Mouse (Mus musculus) c-Kit-positive CD71-positive TER-119-negative erythroid progenitor cells, embryonic 14.5 days (primary cell): ENCODE measurements around the gene Lrp5.
A peak's percentile ranks its signal among the peaks of the same experiment; 100 is the strongest.

ENCODE experiments used
- DNase-seq: peaks from one replicate; pipeline ENCODE4 v3.0.0-alpha.2; 2013; ENCODE audit warnings: low read depth

Lrp5 gene

DNA sequence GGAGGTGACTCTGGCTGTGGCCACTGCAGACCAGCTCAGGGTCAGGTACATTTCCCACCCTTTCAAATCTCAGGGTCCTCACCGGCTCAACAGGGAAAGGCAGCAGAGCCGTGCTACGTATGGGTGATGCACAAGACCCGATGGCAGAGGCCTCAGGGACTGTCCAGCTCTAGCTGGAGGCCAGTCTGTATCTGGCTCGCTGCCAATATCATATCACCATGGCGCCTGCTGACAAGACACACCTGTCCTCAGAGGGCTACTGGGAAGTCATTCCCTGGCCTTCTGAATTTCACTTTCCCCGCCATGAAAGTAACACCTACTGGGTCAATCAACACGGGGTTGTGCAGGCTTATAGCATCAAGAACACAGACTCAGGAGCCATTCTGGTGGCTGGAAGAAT lies 74.6 kb downstream of the Lrp5 start:
- DNase-seq: no peak

- DNase-seq: no peak
Observed at GRCm38 (mm10) chr19:3610886-3611285, 75.5 kb downstream of the Lrp5 start.

- DNase-seq: no peak
Observed at GRCm38 (mm10) chr19:3609826-3610225, 76.5 kb downstream of the Lrp5 start.

DNA sequence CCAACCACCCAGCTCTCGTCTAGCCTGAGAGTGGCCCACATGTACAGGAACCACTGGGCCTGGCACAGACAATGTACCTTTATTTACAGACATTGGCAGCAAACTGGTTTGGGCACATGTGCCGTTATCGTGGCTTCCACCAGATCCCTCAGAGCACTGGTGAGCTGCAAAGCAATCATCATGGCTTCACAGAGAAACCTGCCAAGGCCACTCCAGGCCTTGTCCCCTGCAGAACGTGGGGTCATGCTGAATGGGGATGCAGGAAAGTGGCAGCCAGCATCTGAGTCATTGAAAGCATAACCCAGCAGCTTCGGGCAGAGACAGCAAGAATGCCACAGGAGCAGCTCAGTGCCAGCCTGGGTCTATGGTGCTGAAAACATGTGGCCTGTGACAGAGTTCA lies 92.0 kb downstream of the Lrp5 start:
- DNase-seq: no peak

- DNase-seq: no peak
Observed at GRCm38 (mm10) chr19:3593379-3594055, 92.8 kb downstream of the Lrp5 start.

DNA sequence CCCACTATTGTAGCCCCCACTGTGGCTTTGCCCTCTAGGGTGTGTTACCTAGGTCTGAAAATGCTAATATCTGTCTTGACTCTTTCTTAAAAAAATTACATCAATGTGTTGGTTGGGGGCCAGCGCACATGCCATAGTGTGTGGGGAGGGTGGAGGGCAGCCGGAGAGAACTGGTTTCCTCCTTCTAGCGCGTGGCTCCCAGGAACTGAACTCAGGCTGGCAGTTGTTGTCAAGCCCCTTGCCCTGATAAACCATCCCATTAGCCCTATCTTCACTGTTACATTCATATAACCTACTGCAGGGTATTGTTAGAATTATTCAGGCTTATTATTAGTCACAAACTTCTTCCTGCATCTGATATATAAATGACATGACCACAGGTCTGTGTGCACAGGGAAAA lies 96.4 kb downstream of the Lrp5 start:
- no peak for DNase-seq

DNA sequence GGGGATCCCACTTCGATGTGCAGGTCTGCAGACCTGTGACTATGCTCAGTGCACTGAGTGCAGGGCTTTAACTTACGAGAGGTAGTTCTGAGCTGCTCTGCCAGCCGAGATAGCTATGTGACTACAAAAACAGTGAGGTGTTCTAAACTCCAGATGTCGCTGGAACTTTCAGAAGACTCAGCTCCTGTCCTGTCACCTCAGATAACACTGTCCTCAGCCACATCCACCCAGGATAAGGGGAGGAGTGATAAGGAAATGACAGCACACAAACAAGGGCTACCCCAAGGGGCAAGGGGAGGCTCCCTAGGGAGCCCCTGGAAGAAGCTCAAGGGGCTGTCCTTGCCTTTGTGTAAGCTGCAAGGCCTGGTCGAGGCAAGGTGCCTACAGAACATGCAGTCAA lies 96.8 kb downstream of the Lrp5 start:
- DNase-seq: peak; percentile 66

DNA sequence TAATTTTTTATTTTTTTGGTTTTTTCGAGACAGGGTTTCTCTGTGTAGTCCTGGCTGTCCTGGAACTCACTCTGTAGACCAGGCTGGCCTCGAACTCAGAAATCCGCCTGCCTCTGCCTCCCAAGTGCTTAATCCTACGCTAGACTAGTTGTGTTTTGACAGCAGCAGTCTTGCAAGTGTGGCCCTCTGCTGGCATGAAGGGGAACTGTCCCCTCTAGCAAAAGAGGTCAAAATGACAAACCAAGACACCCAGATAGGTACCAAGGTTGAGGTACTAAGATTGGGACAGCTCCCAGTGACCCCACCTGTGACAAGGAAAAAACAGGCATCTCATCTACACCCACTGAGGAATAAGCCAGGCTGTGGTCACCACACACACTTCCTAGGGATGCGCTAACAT lies 98.6 kb downstream of the Lrp5 start:
- DNase-seq: peak; percentile 36

- DNase-seq: peak; percentile 46
Observed at GRCm38 (mm10) chr19:3586540-3586939, 99.8 kb downstream of the Lrp5 start.

DNA sequence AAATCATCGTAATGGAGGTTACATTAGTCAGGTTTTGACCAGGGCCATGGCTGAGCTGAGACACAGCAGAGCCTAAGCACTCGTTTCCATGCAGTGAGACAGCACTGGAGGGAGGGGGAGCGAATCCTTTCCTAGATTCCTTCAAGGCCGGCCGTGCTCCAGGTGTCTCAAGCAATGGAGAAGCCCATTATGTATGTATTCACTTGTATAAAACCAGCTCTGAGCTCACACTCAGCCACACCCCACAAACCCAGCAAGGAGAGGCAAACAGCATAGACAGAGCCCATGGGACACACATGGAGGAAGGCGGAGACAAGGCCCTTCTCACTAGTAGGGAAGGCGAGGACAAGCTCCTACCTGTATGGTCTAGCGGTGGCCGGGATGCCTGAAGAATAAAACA lies 100.3 kb downstream of the Lrp5 start:
- no peak for DNase-seq

DNA sequence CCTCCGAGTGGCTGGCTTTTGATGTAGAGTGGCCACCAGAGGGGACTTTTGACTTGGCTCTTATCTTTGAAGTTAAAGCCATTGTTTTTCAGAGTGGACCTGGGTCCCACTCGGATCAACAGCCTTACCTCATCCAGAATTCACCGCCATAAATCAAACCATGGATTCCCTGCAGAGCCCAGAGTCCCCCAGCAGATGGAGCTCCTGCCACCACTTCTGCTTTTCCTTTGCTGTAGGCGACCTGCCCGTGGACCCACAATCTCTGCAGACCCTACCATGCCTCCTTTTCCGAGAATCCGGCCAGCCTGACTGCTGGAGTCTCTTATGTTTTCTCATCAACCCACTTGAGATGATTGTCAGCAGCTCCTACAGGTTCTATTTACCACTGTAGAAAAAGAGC lies 105.0 kb downstream of the Lrp5 start:
- no peak for DNase-seq

DNA sequence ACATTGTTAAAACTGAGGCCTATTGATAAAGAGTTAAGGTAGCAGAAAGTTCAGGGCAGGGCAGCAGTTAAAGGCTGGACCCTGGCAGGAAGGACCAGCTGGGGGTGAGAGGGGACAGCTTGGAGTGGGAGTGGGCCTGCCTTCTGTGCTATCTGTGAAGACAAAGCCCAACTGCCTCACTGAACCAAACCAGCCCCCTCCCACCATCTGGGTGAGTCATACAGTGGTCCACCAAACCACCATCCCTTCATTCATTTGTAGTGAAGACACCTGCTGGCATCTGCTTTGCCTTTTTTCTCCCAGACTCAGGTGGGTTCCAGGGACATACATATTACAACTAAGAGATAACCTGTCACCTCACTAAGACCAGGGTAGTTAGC lies 108.5 kb downstream of the Lrp5 start:
- DNase-seq: no peak

GRCm38 (mm10) chr19:3577265-3577910 lies 109.0 kb downstream of the Lrp5 start:
- DNase-seq: no peak

- DNase-seq: no peak
Observed at GRCm38 (mm10) chr19:3576451-3577264, 109.7 kb downstream of the Lrp5 start.

GRCm38 (mm10) chr19:3575632-3576384 lies 110.6 kb downstream of the Lrp5 start, which contains the start of gene Ppp6r3:
Gene Ppp6r3 (minus strand): TSS chr19:3575749.
- DNase-seq: peak; percentile 99

DNA sequence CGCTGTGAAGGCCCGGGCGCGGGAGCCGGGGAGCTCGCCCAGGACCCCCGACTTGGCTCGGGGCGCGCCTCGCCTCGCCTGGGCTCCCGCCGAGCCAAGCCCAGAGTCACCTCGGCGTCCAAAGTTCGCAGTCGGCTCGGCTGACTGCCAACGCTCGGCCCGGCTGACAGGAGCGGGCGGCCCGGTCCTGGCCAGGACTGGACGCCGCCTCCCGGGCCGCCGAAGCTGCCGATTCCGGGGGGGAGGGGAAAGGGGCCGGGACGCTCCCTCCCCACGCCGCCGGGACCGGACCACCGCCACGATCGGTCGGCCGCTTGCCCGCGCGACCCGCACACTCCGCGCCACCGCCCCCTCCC lies 111.1 kb downstream of the Lrp5 start:
- no peak for DNase-seq

DNA sequence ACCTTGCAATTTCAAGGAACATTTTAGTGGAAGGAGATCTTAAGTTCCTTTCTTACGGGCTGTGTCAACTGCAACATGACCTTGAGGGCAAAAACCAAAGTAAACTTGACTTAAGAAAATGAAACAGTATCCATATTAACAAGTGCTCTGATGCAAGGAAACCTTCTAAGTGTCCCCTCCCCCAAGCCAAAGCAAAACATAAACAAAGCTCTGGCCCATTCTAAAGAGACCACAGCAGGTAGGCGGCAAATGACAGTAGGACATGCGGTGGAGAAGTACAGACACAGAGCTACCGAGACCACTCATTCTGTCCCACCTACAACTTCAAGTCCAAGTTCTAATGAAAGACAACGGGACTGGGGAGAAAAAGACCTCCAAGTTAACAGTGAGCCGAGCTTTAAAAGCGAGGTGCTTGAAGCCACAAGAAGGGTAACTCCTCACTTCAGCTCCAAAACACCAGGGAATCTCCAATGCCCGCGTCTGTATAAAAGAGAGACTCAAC lies 111.7 kb downstream of the Lrp5 start:
- DNase-seq: no peak

GRCm38 (mm10) chr19:3564309-3564708 lies 122.1 kb downstream of the Lrp5 start:
- no peak for DNase-seq

GRCm38 (mm10) chr19:3562752-3563151 lies 123.6 kb downstream of the Lrp5 start:
- DNase-seq: no peak

DNA sequence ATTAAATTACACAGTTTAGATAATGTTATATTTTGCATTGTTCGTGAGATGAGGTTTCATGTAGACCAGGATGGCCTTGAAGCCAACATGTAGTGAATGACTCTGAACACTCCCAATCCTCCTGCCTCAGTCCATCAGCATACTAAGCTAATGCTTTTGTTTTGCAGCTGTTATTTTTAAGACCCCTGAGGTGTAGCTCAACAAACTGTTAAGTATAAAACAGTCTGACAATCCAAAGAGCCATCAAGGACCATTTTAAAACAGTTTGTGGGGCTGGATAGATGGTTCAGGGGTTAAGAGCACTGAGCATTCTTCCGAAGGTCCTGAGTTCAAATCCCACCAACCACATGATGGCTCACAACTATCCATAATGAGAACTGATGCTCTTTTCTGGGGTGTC lies 124.1 kb downstream of the Lrp5 start:
- DNase-seq: no peak

DNA sequence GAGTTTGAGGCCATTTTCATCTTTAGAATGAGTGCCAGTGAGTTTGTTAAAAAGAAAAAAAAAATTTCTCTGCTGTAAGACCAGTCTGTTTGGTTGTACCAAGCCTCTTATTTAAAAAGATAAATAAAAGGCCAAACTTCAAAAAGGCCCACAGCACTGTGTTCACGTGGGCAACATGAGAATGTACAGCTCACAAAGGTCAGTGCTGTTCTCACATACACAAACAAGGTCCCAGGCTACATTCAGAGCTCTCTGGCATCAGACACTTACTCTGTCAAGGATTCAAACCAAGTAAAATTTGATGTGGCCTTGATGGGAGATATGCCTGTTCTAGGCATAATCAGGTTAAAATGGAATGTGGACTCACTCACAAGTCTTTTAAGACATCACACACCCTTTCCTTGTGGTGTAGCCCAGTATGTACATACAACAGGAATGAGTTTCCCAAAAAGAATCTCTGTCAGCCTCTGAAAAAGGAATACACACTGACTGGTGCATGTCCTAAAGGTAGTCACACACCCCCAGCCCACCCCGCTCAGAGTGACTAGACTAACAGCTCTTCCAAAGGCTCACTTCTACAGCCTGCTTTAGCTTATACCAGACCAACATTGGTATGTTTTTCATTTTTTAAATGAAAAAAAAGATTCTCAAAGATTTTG lies 130.1 kb downstream of the Lrp5 start:
- DNase-seq: no peak

GRCm38 (mm10) chr19:3554785-3555184 lies 131.6 kb downstream of the Lrp5 start:
- DNase-seq: no peak
